Mouse (Mus musculus) liver, adult 2 months (tissue): ENCODE data around the gene Sh2d6.

Source experiments
- CTCF ChIP-seq: fragments of 200-500 bp; IDR thresholded peaks from 2 replicates; pipeline ENCODE4 v1.5.1; 2011; ENCODE audit warnings: low read depth, low read length, control low read depth
- POLR2A ChIP-seq: fragments of 200-500 bp; IDR thresholded peaks from 2 replicates; pipeline ENCODE4 v1.6.1; 2011; ENCODE audit warnings: low read length, control low read depth; ENCODE audit not compliant: insufficient read depth; ENCODE audit errors: extremely low read depth

GRCm38 (mm10) chr6:72549041-72549580, 27.6 kb upstream of the Sh2d6 start:
- TF ChIP-seq CTCF, result no peak
- no peak for TF ChIP-seq POLR2A
